Mouse (Mus musculus): ENCODE measurements at regions not wholly inside any gene's neighbourhood (a gene's known extent, or its start where the extent isn't known, plus 50 kb on each side); places are given as distances from the start of the nearest gene placed in this dataset.

GRCm38 (mm10) chr14:24939476-24940200 is 452.7 kb downstream of the Rps24 start:
- H3K36me3 ChIP-seq (ENCODE audit: control insufficient read depth, insufficient read depth, low read length), result no peaks in the 10 kb centered on the region
- H3K4me2 ChIP-seq (replicated peaks; ENCODE audit: low read depth, low read length), result no peak overlapping the region
- H3K9me3 ChIP-seq (ENCODE audit: control insufficient read depth, low read depth, low read length), result no peaks in the 10 kb centered on the region
- WGBS, result 76% methylated on average over 9 of the region's 9 CpGs
- ATAC-seq (ENCODE audit: insufficient number of reproducible peaks, insufficient read depth, low FRiP score, low read depth), result no peak
- no peak overlapping the region for H3K9ac ChIP-seq (replicated peaks; ENCODE audit: low read depth, low read length)
- no peaks in the 10 kb centered on the region for H3K27me3 ChIP-seq (ENCODE audit: control insufficient read depth, insufficient read depth, low read length)
- no peak overlapping the region for H3K4me3 ChIP-seq (ENCODE audit: low read depth, low read length)
- H3K27ac ChIP-seq (ENCODE audit: low read length), result no peak overlapping the region
- no peaks in the 10 kb centered on the region for H3K4me1 ChIP-seq (ENCODE audit: control insufficient read depth, insufficient read depth, low read length)

GRCm38 (mm10) chr14:24945716-24946115 is 458.8 kb downstream of the Rps24 start:
- H3K4me3 ChIP-seq (ENCODE audit: low read depth, low read length), result no peak overlapping the region
- no peak overlapping the region for H3K4me2 ChIP-seq (replicated peaks; ENCODE audit: low read depth, low read length)
- H3K9ac ChIP-seq (replicated peaks; ENCODE audit: low read depth, low read length), result no peak overlapping the region
- ATAC-seq (ENCODE audit: insufficient number of reproducible peaks, insufficient read depth, low FRiP score, low read depth), result no peak
- H3K4me1 ChIP-seq (ENCODE audit: control insufficient read depth, insufficient read depth, low read length), result no peaks in the 10 kb centered on the region
- WGBS, result 43% methylated on average over 2 of the region's 2 CpGs
- no peaks in the 10 kb centered on the region for H3K27me3 ChIP-seq (ENCODE audit: control insufficient read depth, insufficient read depth, low read length)
- H3K36me3 ChIP-seq (ENCODE audit: control insufficient read depth, insufficient read depth, low read length), result no peaks in the 10 kb centered on the region
- no peak overlapping the region for H3K27ac ChIP-seq (ENCODE audit: low read length)
- no peaks in the 10 kb centered on the region for H3K9me3 ChIP-seq (ENCODE audit: control insufficient read depth, low read depth, low read length)

- H3K4me2 ChIP-seq (replicated peaks; ENCODE audit: low read depth, low read length), result no peak overlapping the region
- no peaks in the 10 kb centered on the region for H3K36me3 ChIP-seq (ENCODE audit: control insufficient read depth, insufficient read depth, low read length)
- H3K9ac ChIP-seq (replicated peaks; ENCODE audit: low read depth, low read length), result no peak overlapping the region
- H3K9me3 ChIP-seq (ENCODE audit: control insufficient read depth, low read depth, low read length), result no peaks in the 10 kb centered on the region
- H3K27me3 ChIP-seq (ENCODE audit: control insufficient read depth, insufficient read depth, low read length), result no peaks in the 10 kb centered on the region
- no peak overlapping the region for H3K4me3 ChIP-seq (ENCODE audit: low read depth, low read length)
- no peak overlapping the region for H3K27ac ChIP-seq (ENCODE audit: low read length)
- no peak for ATAC-seq (ENCODE audit: insufficient number of reproducible peaks, insufficient read depth, low FRiP score, low read depth)
- H3K4me1 ChIP-seq (ENCODE audit: control insufficient read depth, insufficient read depth, low read length), result no peaks in the 10 kb centered on the region
- WGBS, result 83% methylated on average over 5 of the region's 5 CpGs
These were observed 460.2 kb downstream of the Rps24 start for GRCm38 (mm10) chr14:24947084-24947483.

- Histone ChIP-seq H3K9ac (replicated peaks; ENCODE audit: low read depth, low read length) (no peak overlapping the region), H3K4me1 (ENCODE audit: control insufficient read depth, insufficient read depth, low read length) (no peaks in the 10 kb centered on the region), H3K27ac (ENCODE audit: low read length) (no peak overlapping the region), H3K36me3 (ENCODE audit: control insufficient read depth, insufficient read depth, low read length) (no peaks in the 10 kb centered on the region), H3K9me3 (ENCODE audit: control insufficient read depth, low read depth, low read length) (no peaks in the 10 kb centered on the region), H3K4me2 (replicated peaks; ENCODE audit: low read depth, low read length) (no peak overlapping the region), H3K4me3 (ENCODE audit: low read depth, low read length) (no peak overlapping the region), H3K27me3 (ENCODE audit: control insufficient read depth, insufficient read depth, low read length) (no peaks in the 10 kb centered on the region)
- WGBS, result 79% methylated on average over 11 of the region's 11 CpGs
- ATAC-seq (ENCODE audit: insufficient number of reproducible peaks, insufficient read depth, low FRiP score, low read depth), result no peak
These were observed 469.0 kb downstream of the Rps24 start for GRCm38 (mm10) chr14:24955891-24956410.

GRCm38 (mm10) chr14:24956528-24957210 is 469.7 kb downstream of the Rps24 start:
- no peaks in the 10 kb centered on the region for H3K9me3 ChIP-seq (ENCODE audit: control insufficient read depth, low read depth, low read length)
- no peak for ATAC-seq (ENCODE audit: insufficient number of reproducible peaks, insufficient read depth, low FRiP score, low read depth)
- no peak overlapping the region for H3K27ac ChIP-seq (ENCODE audit: low read length)
- H3K36me3 ChIP-seq (ENCODE audit: control insufficient read depth, insufficient read depth, low read length), result no peaks in the 10 kb centered on the region
- WGBS, result 65% methylated on average over 1 of the region's 2 CpGs
- no peaks in the 10 kb centered on the region for H3K4me1 ChIP-seq (ENCODE audit: control insufficient read depth, insufficient read depth, low read length)
- H3K9ac ChIP-seq (replicated peaks; ENCODE audit: low read depth, low read length), result no peak overlapping the region
- no peak overlapping the region for H3K4me3 ChIP-seq (ENCODE audit: low read depth, low read length)
- no peak overlapping the region for H3K4me2 ChIP-seq (replicated peaks; ENCODE audit: low read depth, low read length)
- H3K27me3 ChIP-seq (ENCODE audit: control insufficient read depth, insufficient read depth, low read length), result no peaks in the 10 kb centered on the region

- WGBS, result 74% methylated on average over 4 of the region's 4 CpGs
- no peaks in the 10 kb centered on the region for H3K36me3 ChIP-seq (ENCODE audit: control insufficient read depth, insufficient read depth, low read length)
- no peak overlapping the region for H3K9ac ChIP-seq (replicated peaks; ENCODE audit: low read depth, low read length)
- no peak for ATAC-seq (ENCODE audit: insufficient number of reproducible peaks, insufficient read depth, low FRiP score, low read depth)
- no peaks in the 10 kb centered on the region for H3K27me3 ChIP-seq (ENCODE audit: control insufficient read depth, insufficient read depth, low read length)
- no peak overlapping the region for H3K4me2 ChIP-seq (replicated peaks; ENCODE audit: low read depth, low read length)
- no peak overlapping the region for H3K27ac ChIP-seq (ENCODE audit: low read length)
- H3K4me1 ChIP-seq (ENCODE audit: control insufficient read depth, insufficient read depth, low read length), result no peaks in the 10 kb centered on the region
- H3K4me3 ChIP-seq (ENCODE audit: low read depth, low read length), result no peak overlapping the region
- no peaks in the 10 kb centered on the region for H3K9me3 ChIP-seq (ENCODE audit: control insufficient read depth, low read depth, low read length)
These were observed 470.5 kb downstream of the Rps24 start for GRCm38 (mm10) chr14:24957392-24957791.

GRCm38 (mm10) chr14:24958821-24959220 is 471.9 kb downstream of the Rps24 start:
- no peaks in the 10 kb centered on the region for H3K36me3 ChIP-seq (ENCODE audit: control insufficient read depth, insufficient read depth, low read length)
- H3K4me1 ChIP-seq (ENCODE audit: control insufficient read depth, insufficient read depth, low read length), result no peaks in the 10 kb centered on the region
- H3K27ac ChIP-seq (ENCODE audit: low read length), result no peak overlapping the region
- no peaks in the 10 kb centered on the region for H3K27me3 ChIP-seq (ENCODE audit: control insufficient read depth, insufficient read depth, low read length)
- WGBS, result 86% methylated on average over 4 of the region's 4 CpGs
- H3K4me3 ChIP-seq (ENCODE audit: low read depth, low read length), result no peak overlapping the region
- no peak for ATAC-seq (ENCODE audit: insufficient number of reproducible peaks, insufficient read depth, low FRiP score, low read depth)
- H3K4me2 ChIP-seq (replicated peaks; ENCODE audit: low read depth, low read length), result no peak overlapping the region
- H3K9me3 ChIP-seq (ENCODE audit: control insufficient read depth, low read depth, low read length), result no peaks in the 10 kb centered on the region
- no peak overlapping the region for H3K9ac ChIP-seq (replicated peaks; ENCODE audit: low read depth, low read length)

GRCm38 (mm10) chr14:24959401-24959800 is 472.5 kb downstream of the Rps24 start:
- Histone ChIP-seq H3K9ac (replicated peaks; ENCODE audit: low read depth, low read length) (no peak overlapping the region), H3K36me3 (ENCODE audit: control insufficient read depth, insufficient read depth, low read length) (no peaks in the 10 kb centered on the region), H3K27ac (ENCODE audit: low read length) (no peak overlapping the region), H3K4me3 (ENCODE audit: low read depth, low read length) (no peak overlapping the region), H3K9me3 (ENCODE audit: control insufficient read depth, low read depth, low read length) (no peaks in the 10 kb centered on the region), H3K4me2 (replicated peaks; ENCODE audit: low read depth, low read length) (no peak overlapping the region), H3K27me3 (ENCODE audit: control insufficient read depth, insufficient read depth, low read length) (no peaks in the 10 kb centered on the region), H3K4me1 (ENCODE audit: control insufficient read depth, insufficient read depth, low read length) (no peaks in the 10 kb centered on the region)
- ATAC-seq (ENCODE audit: insufficient number of reproducible peaks, insufficient read depth, low FRiP score, low read depth), result no peak
- WGBS, result 76% methylated on average over 1 of the region's 1 CpGs
